Mouse (Mus musculus) hematopoietic stem cell, adult 5-6 weeks (primary cell): ENCODE data around the gene Cd72. TPM values are rescaled to one million over a fixed set of nuclear protein-coding genes. Genes with fewer than 3 reads are reported as not detected.
A peak's percentile ranks its signal among the peaks of the same experiment; 100 is the strongest.

Experiments used
- ATAC-seq, 2 experiments: fragments of 125-278 bp in 1 of 2; replicated peaks in 1 of 2; 2 replicates each; pipeline ENCODE4 v1.8.0; 2016 to 2017; ENCODE audit warnings: inconsistent platforms in 2 of 2, mild to moderate bottlenecking in 2 of 2, moderate number of reproducible peaks in 2 of 2, low read depth in 1 of 2, moderate TSS enrichment in 1 of 2; ENCODE audit not compliant: low FRiP score in 2 of 2, poor library complexity in 2 of 2, severe bottlenecking in 2 of 2, insufficient read depth in 1 of 2, low TSS enrichment in 1 of 2
- total RNA-seq: library from RNA; stranded (forward); fragments of 172-1452, 232-1000 nt; gene quantifications from 2 replicates; pipeline ENCODE4 v1.2.3, GENCODE M21; 2017

Cd72 gene
- total RNA-seq, 1 experiment from 2014 or later, result 153 TPM

- ATAC-seq, result no peak
Observed at GRCm38 (mm10) chr4:43418973-43419656, 35.3 kb downstream of the Cd72 start.

GRCm38 (mm10) chr4:43418450-43418849 is 36.0 kb downstream of the Cd72 start:
- no peak for ATAC-seq

GRCm38 (mm10) chr4:43417269-43418062 is 37.0 kb downstream of the Cd72 start:
- no peak for ATAC-seq

DNA sequence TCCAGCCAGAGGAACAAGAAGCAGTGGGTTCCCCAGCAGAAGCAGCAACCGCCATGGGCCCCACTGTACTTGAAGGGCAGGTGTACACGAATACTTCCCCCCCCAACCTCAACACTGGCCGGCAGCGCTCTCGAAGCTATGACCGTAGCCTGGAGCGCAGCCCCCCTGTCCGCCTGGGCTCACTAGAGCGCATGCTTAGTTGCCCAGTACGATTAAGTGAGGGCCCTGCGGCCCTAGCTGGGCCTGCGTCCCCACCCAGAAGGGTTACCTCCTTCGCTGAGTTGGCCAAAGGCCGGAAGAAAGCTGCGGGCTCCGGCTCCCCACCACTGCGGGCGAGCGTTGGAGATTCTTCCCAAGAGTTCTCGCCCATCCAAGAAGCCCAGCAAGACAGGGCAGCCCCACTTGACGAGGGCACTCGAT is 38.3 kb downstream of the Cd72 start:
- no peak for ATAC-seq

- no peak for ATAC-seq
Observed at GRCm38 (mm10) chr4:43415221-43416070, 39.0 kb downstream of the Cd72 start.

DNA sequence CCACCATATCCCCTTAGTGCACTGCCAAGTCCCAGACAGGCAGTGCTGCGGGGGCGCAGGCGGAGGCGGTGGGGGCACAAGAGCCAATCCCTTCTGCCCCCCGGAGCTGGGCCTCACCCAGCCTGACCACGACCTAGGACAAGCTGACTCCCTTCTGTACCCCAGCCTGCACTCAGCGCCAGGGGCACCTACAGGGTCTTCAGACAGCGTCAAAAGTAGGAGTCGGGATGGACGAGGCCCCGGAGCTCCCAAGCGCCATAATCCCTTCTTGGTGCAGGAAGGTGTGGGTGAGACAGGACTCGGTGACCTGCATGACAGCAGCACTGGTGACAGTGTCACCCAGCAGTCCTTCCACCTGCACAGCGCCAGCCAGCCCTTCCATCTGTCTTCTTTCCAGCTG is 39.7 kb downstream of the Cd72 start:
- no peak for ATAC-seq

DNA sequence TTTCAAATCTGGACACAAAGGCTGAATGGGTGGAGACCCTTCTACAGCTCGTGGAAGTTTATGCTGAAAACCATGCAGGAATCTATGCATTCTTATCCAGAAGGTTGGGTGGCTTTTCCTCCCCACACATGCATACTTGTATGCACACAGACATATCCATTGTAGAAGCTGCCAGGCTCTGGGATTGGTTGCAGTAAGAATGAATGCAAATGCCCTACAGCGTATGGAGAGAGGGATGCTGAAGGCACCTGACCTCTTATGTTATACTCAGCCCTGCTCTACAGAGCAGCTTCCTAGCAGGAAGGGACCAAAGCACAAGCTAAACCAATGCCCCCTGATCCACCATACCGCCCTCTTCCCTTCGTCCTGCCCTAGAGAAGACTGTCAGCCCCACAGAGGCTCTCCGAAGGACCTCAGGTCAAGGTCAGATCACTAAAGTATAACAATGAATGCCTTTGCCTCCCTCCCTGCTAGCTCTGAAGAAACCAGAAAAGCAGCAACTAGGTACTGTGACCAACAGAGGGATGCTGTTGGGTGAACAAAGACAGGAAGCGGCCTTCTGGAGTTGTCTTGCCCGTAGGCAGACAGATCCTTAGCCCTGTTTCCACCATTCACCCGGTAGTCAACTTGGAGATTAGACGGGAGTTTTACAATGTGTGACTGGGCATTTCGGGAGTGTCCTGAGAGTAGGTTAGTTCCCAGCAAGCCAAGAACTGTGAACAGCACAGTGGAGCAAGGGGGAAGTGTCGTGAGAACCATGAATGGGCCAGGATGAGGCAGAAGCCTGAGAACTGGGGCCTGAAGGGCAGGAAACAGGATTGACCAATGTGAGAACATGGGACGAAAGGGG is 47.1 kb downstream of the Cd72 start:
- no peak for ATAC-seq

GRCm38 (mm10) chr4:43406162-43406971 is 48.1 kb downstream of the Cd72 start:
- ATAC-seq, result peak; percentile 87 to 92

GRCm38 (mm10) chr4:43404697-43405096 is 49.7 kb downstream of the Cd72 start:
- no peak for ATAC-seq

- ATAC-seq, result no peak
Observed at GRCm38 (mm10) chr4:43402212-43402611, 52.2 kb downstream of the Cd72 start.

DNA sequence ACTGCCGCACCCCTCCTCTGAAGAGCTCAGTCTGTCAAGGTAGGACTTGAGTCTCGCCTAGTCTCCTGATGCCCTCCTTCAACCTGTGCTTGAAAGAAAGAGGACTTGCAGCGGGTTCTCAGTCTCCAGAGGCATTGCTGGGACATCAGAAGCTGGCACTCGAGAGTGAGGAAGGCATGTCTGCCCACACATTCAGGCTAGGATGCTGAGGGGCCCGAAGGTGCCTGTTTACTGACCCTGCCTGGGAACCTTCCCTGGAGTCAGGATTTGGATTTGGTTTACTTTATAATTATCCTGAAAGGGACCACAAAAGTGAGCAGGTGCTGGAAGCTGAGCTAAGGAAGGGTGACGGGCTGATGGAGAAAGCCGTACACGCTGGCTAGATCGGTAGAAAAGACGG is 52.9 kb downstream of the Cd72 start:
- ATAC-seq, result no peak

GRCm38 (mm10) chr4:43400976-43401375 is 53.5 kb downstream of the Cd72 start:
- ATAC-seq, result no peak

GRCm38 (mm10) chr4:43399391-43400131 is 54.9 kb downstream of the Cd72 start:
- ATAC-seq, result no peak

GRCm38 (mm10) chr4:43398829-43399331 is 55.5 kb downstream of the Cd72 start:
- no peak for ATAC-seq

GRCm38 (mm10) chr4:43398014-43398413 is 56.4 kb downstream of the Cd72 start:
- no peak for ATAC-seq
